In genomic region chr12:70234938-70235484, GRCm38 (mm10) we compare ENCODE assay signal across 8 mouse cellular contexts. TPM values are rescaled to one million over a fixed set of nuclear protein-coding genes. Genes with fewer than 3 reads are reported as not detected.
DNase-seq lines count a peak whose midpoint lies in the region; ATAC-seq and TF ChIP-seq lines count a peak whose summit lies in the region.

No protein-coding gene starts in this region.

- peak; percentile 87 for TF ChIP-seq CTCF in intestine, postnatal 0 days (IDR thresholded peaks at IDR 0.05; ENCODE audit: low read depth)

- H3ac ChIP-seq in myocyte (ENCODE audit: control insufficient read depth, insufficient read length) = no peak overlapping the region

- H3K4me2 ChIP-seq in intestine, postnatal 0 days (replicated peaks; ENCODE audit: low read depth) = peak overlapping the region; percentile 67
- H3K4me2 ChIP-seq in liver, embryonic 12.5 days = peak overlapping the region; percentile 65
- H3K4me2 ChIP-seq in myocyte (ENCODE audit: low read depth) = peak overlapping the region; percentile 61

- intact Hi-C loops in gastrocnemius, postnatal 36 days (cut with DNase I) = loop anchor here (10.0 kb wide), 2 partner anchors 190 to 680 kb away; no protein-coding TSS in a partner anchor

- H3K79me2 ChIP-seq in myocyte (ENCODE audit: control insufficient read depth, insufficient read depth) = no peaks in the 10 kb centered on the region

- TF ChIP-seq POLR2A in myocyte (IDR thresholded peaks at IDR 0.05; ENCODE audit: insufficient read length, low read depth) = no peak

- no peaks in the 10 kb centered on the region for H3K36me3 ChIP-seq in intestine, postnatal 0 days (ENCODE audit: control insufficient read depth, insufficient read depth)
- H3K36me3 ChIP-seq in liver, embryonic 12.5 days = no peaks in the 10 kb centered on the region
- no peaks in the 10 kb centered on the region for H3K36me3 ChIP-seq in myocyte (ENCODE audit: control insufficient read depth, insufficient read depth)

- peak; percentile 26 for DNase-seq in A20 (ENCODE audit: low read depth, low spot score)
- peak; percentile 42 to 87 for DNase-seq in adrenal gland, adult (ENCODE audit: inconsistent age in 2 of 2, low spot score in 1 of 2)
- peak; percentile 90 for DNase-seq in embryo, embryonic 10 days (ENCODE audit: low spot score)
- peak; percentile 38 to 49 for DNase-seq in gastrocnemius, postnatal 36 days
- DNase-seq in thymus, postnatal 25 days = peak; percentile 52

- H3K4me1 ChIP-seq in intestine, postnatal 0 days (replicated peaks; ENCODE audit: control insufficient read depth, insufficient read depth, low read length) = peaks cover 6% of the 10 kb centered on the region; the same call in 1 of the 2 replicates
- peaks cover 39% of the 10 kb centered on the region for H3K4me1 ChIP-seq in liver, embryonic 12.5 days

- peak overlapping the region; percentile 40 for H3K9ac ChIP-seq in intestine, postnatal 0 days (ENCODE audit: low read depth, low read length)
- H3K9ac ChIP-seq in liver, embryonic 12.5 days = peak overlapping the region; percentile 40; the same call in 1 of the 2 replicates

- H3K4me3 ChIP-seq in intestine, postnatal 0 days (ENCODE audit: low read depth, low read length) = peak overlapping the region; percentile 27
- peak overlapping the region; percentile 24 for H3K4me3 ChIP-seq in liver, embryonic 12.5 days
- no peak overlapping the region for H3K4me3 ChIP-seq in myocyte

- H3K9me3 ChIP-seq in intestine, postnatal 0 days (ENCODE audit: control insufficient read depth) = no peaks in the 10 kb centered on the region
- no peaks in the 10 kb centered on the region for H3K9me3 ChIP-seq in liver, embryonic 12.5 days (replicated peaks)

- ATAC-seq in intestine, postnatal 0 days = no peak
- ATAC-seq in liver, embryonic 12.5 days = peak; percentile 36

- H3K27me3 ChIP-seq in intestine, postnatal 0 days (replicated peaks; ENCODE audit: control insufficient read depth, insufficient read depth, low read length) = no peaks in the 10 kb centered on the region
- no peaks in the 10 kb centered on the region for H3K27me3 ChIP-seq in liver, embryonic 12.5 days (replicated peaks)
- peaks cover 3% of the 10 kb centered on the region for H3K27me3 ChIP-seq in myocyte (ENCODE audit: control insufficient read depth, insufficient read depth, insufficient read length)

- no peak overlapping the region for H3K27ac ChIP-seq in intestine, postnatal 0 days (ENCODE audit: low read depth, low read length)
- no peak overlapping the region for H3K27ac ChIP-seq in liver, embryonic 12.5 days

- 8% methylated on average over 13 of the region's 13 CpGs for WGBS in intestine, postnatal 0 days
- 14% methylated on average over 13 of the region's 13 CpGs for WGBS in liver, embryonic 12.5 days (ENCODE audit: insufficient replicate concordance)

TF ChIP-seq in myocyte, 11 proteins besides CTCF, POLR2A, EP300 and RAD21:
- TF ChIP-seq TCF3 (IDR thresholded peaks at IDR 0.05; ENCODE audit: insufficient read length, low read depth) (no peak), REST (IDR thresholded peaks at IDR 0.05; ENCODE audit: insufficient read depth, insufficient read length) (no peak), USF1 (IDR thresholded peaks at IDR 0.05; ENCODE audit: low read depth) (no peak), MAX (IDR thresholded peaks at IDR 0.05; ENCODE audit: low read depth) (no peak), MYOG (IDR thresholded peaks at IDR 0.05; ENCODE audit: control insufficient read depth in 1 of 3, insufficient read depth in 1 of 3, insufficient read length in 2 of 3, low read depth in 2 of 3) (no peak), CEBPB (IDR thresholded peaks at IDR 0.05; ENCODE audit: insufficient read depth, poor library complexity, severe bottlenecking) (no peak), MYOD1 (IDR thresholded peaks at IDR 0.05; ENCODE audit: control insufficient read depth in 1 of 3, insufficient read length in 2 of 3, low read depth in 2 of 3) (no peak), E2F4 (IDR thresholded peaks at IDR 0.05; ENCODE audit: insufficient read depth) (no peak), TCF12 (IDR thresholded peaks at IDR 0.05; ENCODE audit: insufficient read depth, poor library complexity, severe bottlenecking) (no peak), POLR2AphosphoS2 (IDR thresholded peaks at IDR 0.05; ENCODE audit: insufficient read length, low read depth) (no peak), SRF (IDR thresholded peaks at IDR 0.05; ENCODE audit: control insufficient read depth, insufficient read length, low read depth) (no peak)

RNA-seq across cellular contexts. Expression of gene Pygl, which starts 3.7 kb away (rescaled TPM):
- total RNA-seq in gastrocnemius, postnatal 36 days (2021) = 1 to 10 TPM; 1.5 to 1.7 TPM
- polyA plus RNA-seq in intestine, postnatal 0 days (2015; fragmentation: Nextera tagmentation; extraction: Ambion mirVana) = 8.1 and 8.2 TPM in 2 replicates
- 29.4 and 29.5 TPM in 2 replicates for polyA plus RNA-seq in liver, embryonic 12.5 days (2016; fragmentation: Nextera tagmentation; extraction: Ambion mirVana)
- polyA plus RNA-seq in myocyte (2012; fragmentation: generic; extraction: Trizol) = 0.02 TPM

Comparison
In these comparisons a context has a peak if more than half of its experiments do, and no peak if none do; other contexts are left out.
1. DNase-seq: peak in every context shown above with its lines; median percentile 90 in embryo, embryonic 10 days; 64 in adrenal gland, adult; 52 in thymus, postnatal 25 days; 44 in gastrocnemius, postnatal 36 days; 26 in A20.